Mouse (Mus musculus) cortical plate, adult 2 months (tissue): Measurements from ENCODE around the gene L2hgdh.

ENCODE experiments used
- CTCF ChIP-seq: fragments of 200-500 bp; IDR thresholded peaks from 2 replicates; pipeline ENCODE4 v1.5.1; 2011; ENCODE audit warnings: mild to moderate bottlenecking, control low read depth, low read length; ENCODE audit not compliant: insufficient read depth; ENCODE audit errors: extremely low read depth
- POLR2A ChIP-seq: fragments of 200-500 bp; IDR thresholded peaks from 2 replicates; pipeline ENCODE4 v1.6.1; 2011; ENCODE audit warnings: mild to moderate bottlenecking, low read length, control low read depth; ENCODE audit not compliant: insufficient read depth; ENCODE audit errors: extremely low read depth

DNA sequence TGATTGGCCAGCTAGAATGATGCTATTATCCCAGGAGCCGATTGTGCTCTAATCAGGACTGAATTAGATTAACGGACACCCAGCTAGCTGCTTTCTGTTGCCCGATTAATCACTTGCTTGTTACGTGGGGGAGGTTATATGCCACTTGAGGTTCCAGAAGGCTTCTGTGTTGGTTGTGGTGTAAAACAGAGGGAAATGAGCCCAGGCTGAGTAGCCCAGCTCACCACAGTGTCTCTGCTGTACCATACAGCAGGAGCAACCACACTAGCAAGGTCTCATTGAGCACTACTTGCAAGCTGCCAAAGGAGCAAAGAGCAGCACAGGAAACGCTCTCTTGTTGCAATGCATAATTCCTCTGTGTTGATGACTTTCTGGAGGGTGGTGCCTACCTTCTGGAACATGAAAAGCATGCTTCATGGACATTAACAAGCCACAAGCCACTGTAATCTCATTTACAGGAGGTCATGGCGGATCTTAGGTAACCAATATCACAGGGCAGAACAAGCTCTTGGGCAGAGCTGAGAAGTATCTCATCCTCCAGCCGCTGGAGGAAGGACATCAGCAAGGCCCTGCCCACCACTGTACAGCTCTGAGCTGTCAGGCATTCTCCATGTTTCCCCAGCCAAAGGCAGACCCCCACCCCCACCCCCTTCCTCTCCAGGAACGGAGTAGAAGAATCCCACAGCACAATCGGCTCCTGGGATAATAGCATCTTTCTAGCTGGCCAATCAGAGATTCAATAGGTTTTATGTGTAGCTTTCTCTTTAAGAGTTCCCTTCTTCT, 43.0 kb upstream of the L2hgdh start:
- TF ChIP-seq CTCF: no peak
- TF ChIP-seq POLR2A: no peak
